Mouse (Mus musculus): ENCODE measurements around the gene Olig1. TPM values are rescaled to one million over a fixed set of nuclear protein-coding genes. Genes with fewer than 3 reads are reported as not detected.
A peak's percentile ranks its signal among the peaks of the same experiment; 100 is the strongest.

Olig1 gene
- 0.04 and 0.06 TPM in 2 replicates for polyA plus RNA-seq (2015; fragmentation: Nextera tagmentation; extraction: Ambion mirVana)

- Histone ChIP-seq H3K27me3 (ENCODE audit: control insufficient read depth, insufficient read depth, low read length) (peaks cover 45% of the 10 kb centered on the region), H3K9me3 (ENCODE audit: control insufficient read depth, low read length) (no peaks in the 10 kb centered on the region), H3K27ac (replicated peaks) (no peak within 1 kb of the TSS), H3K4me2 (replicated peaks; ENCODE audit: low read depth) (peak within 1 kb of the TSS; percentile 57), H3K4me3 (ENCODE audit: low read depth, low read length) (peak within 1 kb of the TSS; percentile 34), H3K9ac (ENCODE audit: low read length) (no peak within 1 kb of the TSS), H3K4me1 (replicated peaks; ENCODE audit: control insufficient read depth, insufficient read depth) (no peaks in the 10 kb centered on the region; the same call in 1 of the 2 replicates), H3K36me3 (ENCODE audit: control insufficient read depth, insufficient read depth, low read length) (no peaks in the 10 kb centered on the region)
- DNase-seq (ENCODE audit: low spot score) (peak; percentile 53), ATAC-seq (ENCODE audit: low FRiP score, low TSS enrichment) (peak; percentile 79; the same call in 1 of the 2 replicates)
- under 1% methylated on average over 61 of the region's 64 CpGs for WGBS
- TF ChIP-seq EP300 (optimal IDR thresholded peaks at IDR 0.05): no peak
- TF ChIP-seq CTCF (IDR thresholded peaks at IDR 0.05; ENCODE audit: low read depth): no peak
Observed at GRCm38 (mm10) chr16:91269468-91270211, at the start of gene Olig1. Olig1 (plus strand) TSS chr16:91269772.

- H3K4me2 ChIP-seq (replicated peaks; ENCODE audit: low read depth): peak overlapping the region; percentile 6
- no peak overlapping the region for H3K27ac ChIP-seq (replicated peaks)
- peaks cover 62% of the 10 kb centered on the region for H3K27me3 ChIP-seq (ENCODE audit: control insufficient read depth, insufficient read depth, low read length)
- H3K36me3 ChIP-seq (ENCODE audit: control insufficient read depth, insufficient read depth, low read length): no peaks in the 10 kb centered on the region
- WGBS: 2% methylated on average over 25 of the region's 25 CpGs
- H3K9me3 ChIP-seq (ENCODE audit: control insufficient read depth, low read length): 0 out of 2 replicates have a peak, but pooled peaks cover 2% of the 10 kb centered on the region
- no peak overlapping the region for H3K9ac ChIP-seq (ENCODE audit: low read length)
- no peaks in the 10 kb centered on the region for H3K4me1 ChIP-seq (replicated peaks; ENCODE audit: control insufficient read depth, insufficient read depth)
- TF ChIP-seq EP300 (optimal IDR thresholded peaks at IDR 0.05) (no peak), CTCF (IDR thresholded peaks at IDR 0.05; ENCODE audit: low read depth) (no peak)
- no peak overlapping the region for H3K4me3 ChIP-seq (ENCODE audit: low read depth, low read length)
- DNase-seq (ENCODE audit: low spot score) (no peak), ATAC-seq (ENCODE audit: low FRiP score, low TSS enrichment) (no peak)
Observed at GRCm38 (mm10) chr16:91222171-91222642, 47.4 kb upstream of the Olig1 start.

DNA sequence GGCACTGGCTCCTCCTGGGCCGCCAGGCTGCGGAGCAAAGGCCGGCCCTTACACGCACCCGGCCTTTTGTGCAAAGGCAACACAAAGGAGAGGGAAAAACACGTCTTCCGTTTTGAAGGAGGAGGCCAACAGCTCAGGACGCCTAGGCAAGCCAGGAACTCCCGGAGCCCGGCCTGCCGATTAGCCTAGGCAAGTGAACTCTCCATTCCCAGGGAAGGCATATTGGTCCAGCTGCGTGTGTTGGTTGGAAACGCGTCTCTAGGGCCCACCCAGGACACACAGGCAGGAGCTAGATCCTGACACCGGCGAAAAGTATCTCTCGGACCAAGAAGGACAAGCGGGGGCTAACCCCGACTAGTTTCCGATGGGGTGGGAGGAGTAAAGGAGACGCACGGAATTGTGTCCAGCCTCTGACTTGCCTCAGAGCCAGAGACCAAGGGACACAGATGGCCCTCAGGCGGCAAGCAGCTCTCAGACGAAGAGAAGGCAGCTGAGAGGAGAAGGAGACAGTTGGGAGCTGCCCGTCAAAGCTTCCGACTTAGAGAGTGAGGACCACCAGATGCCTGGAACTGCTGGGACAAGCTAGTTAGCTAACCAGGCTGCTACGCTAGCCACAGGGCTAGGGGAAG lies 46.8 kb upstream of the Olig1 start:
- H3K9ac ChIP-seq (ENCODE audit: low read length): no peak overlapping the region
- no peaks in the 10 kb centered on the region for H3K4me1 ChIP-seq (replicated peaks; ENCODE audit: control insufficient read depth, insufficient read depth)
- TF ChIP-seq EP300 (optimal IDR thresholded peaks at IDR 0.05): no peak
- TF ChIP-seq CTCF (IDR thresholded peaks at IDR 0.05; ENCODE audit: low read depth): no peak
- ATAC-seq (ENCODE audit: low FRiP score, low TSS enrichment) (no peak), DNase-seq (ENCODE audit: low spot score) (no peak)
- H3K27me3 ChIP-seq (ENCODE audit: control insufficient read depth, insufficient read depth, low read length): peaks cover 68% of the 10 kb centered on the region
- H3K4me2 ChIP-seq (replicated peaks; ENCODE audit: low read depth): peak overlapping the region; percentile 6; the same call in 1 of the 2 replicates
- no peaks in the 10 kb centered on the region for H3K36me3 ChIP-seq (ENCODE audit: control insufficient read depth, insufficient read depth, low read length)
- under 1% methylated on average over 27 of the region's 27 CpGs for WGBS
- H3K27ac ChIP-seq (replicated peaks): no peak overlapping the region
- 0 out of 2 replicates have a peak, but pooled peaks cover 2% of the 10 kb centered on the region for H3K9me3 ChIP-seq (ENCODE audit: control insufficient read depth, low read length)
- H3K4me3 ChIP-seq (ENCODE audit: low read depth, low read length): no peak overlapping the region

GRCm38 (mm10) chr16:91223327-91224067 lies 46.1 kb upstream of the Olig1 start:
- peaks cover 72% of the 10 kb centered on the region for H3K27me3 ChIP-seq (ENCODE audit: control insufficient read depth, insufficient read depth, low read length)
- H3K9ac ChIP-seq (ENCODE audit: low read length): no peak overlapping the region
- no peaks in the 10 kb centered on the region for H3K36me3 ChIP-seq (ENCODE audit: control insufficient read depth, insufficient read depth, low read length)
- 4% methylated on average over 35 of the region's 35 CpGs for WGBS
- no peak for ATAC-seq (ENCODE audit: low FRiP score, low TSS enrichment)
- H3K27ac ChIP-seq (replicated peaks): no peak overlapping the region
- TF ChIP-seq CTCF (IDR thresholded peaks at IDR 0.05; ENCODE audit: low read depth) (no peak), EP300 (optimal IDR thresholded peaks at IDR 0.05) (no peak)
- DNase-seq (ENCODE audit: low spot score): no peak
- no peak overlapping the region for H3K4me3 ChIP-seq (ENCODE audit: low read depth, low read length)
- H3K9me3 ChIP-seq (ENCODE audit: control insufficient read depth, low read length): no peaks in the 10 kb centered on the region
- no peak overlapping the region for H3K4me2 ChIP-seq (replicated peaks; ENCODE audit: low read depth)
- H3K4me1 ChIP-seq (replicated peaks; ENCODE audit: control insufficient read depth, insufficient read depth): no peaks in the 10 kb centered on the region

DNA sequence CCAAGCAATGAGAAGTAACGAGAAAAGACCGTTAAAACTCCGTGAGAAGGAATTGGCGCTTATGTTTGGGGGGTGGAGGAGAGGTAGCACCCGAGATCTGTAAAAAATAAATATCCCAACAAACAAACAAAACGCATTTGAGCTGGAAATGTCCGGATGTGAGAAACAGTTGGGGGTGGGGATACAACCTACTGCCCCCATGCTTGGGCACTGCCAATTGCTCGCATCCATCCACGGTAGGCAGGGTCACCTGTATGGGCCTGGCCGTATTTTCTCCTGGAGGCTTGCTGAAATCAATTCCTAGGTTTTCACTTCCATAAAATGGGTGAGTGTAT lies 45.5 kb upstream of the Olig1 start:
- Histone ChIP-seq H3K4me1 (replicated peaks; ENCODE audit: control insufficient read depth, insufficient read depth) (no peaks in the 10 kb centered on the region), H3K9me3 (ENCODE audit: control insufficient read depth, low read length) (no peaks in the 10 kb centered on the region), H3K36me3 (ENCODE audit: control insufficient read depth, insufficient read depth, low read length) (no peaks in the 10 kb centered on the region), H3K4me3 (ENCODE audit: low read depth, low read length) (no peak overlapping the region), H3K4me2 (replicated peaks; ENCODE audit: low read depth) (no peak overlapping the region), H3K27me3 (ENCODE audit: control insufficient read depth, insufficient read depth, low read length) (peaks cover 69% of the 10 kb centered on the region), H3K27ac (replicated peaks) (no peak overlapping the region), H3K9ac (ENCODE audit: low read length) (no peak overlapping the region)
- ATAC-seq (ENCODE audit: low FRiP score, low TSS enrichment) (no peak), DNase-seq (ENCODE audit: low spot score) (no peak)
- WGBS: 7% methylated on average over 10 of the region's 10 CpGs
- TF ChIP-seq CTCF (IDR thresholded peaks at IDR 0.05; ENCODE audit: low read depth) (no peak), EP300 (optimal IDR thresholded peaks at IDR 0.05) (no peak)
